Mouse (Mus musculus) liver, adult (tissue): ENCODE measurements around the gene Tmem171.

ENCODE experiments used
- GATA4 ChIP-seq: IDR thresholded peaks from 2 replicates; pipeline ENCODE4 v1.6.1; 2014; ENCODE audit warnings: mild to moderate bottlenecking, low read length; ENCODE audit not compliant: insufficient replicate concordance

Gene Tmem171

DNA sequence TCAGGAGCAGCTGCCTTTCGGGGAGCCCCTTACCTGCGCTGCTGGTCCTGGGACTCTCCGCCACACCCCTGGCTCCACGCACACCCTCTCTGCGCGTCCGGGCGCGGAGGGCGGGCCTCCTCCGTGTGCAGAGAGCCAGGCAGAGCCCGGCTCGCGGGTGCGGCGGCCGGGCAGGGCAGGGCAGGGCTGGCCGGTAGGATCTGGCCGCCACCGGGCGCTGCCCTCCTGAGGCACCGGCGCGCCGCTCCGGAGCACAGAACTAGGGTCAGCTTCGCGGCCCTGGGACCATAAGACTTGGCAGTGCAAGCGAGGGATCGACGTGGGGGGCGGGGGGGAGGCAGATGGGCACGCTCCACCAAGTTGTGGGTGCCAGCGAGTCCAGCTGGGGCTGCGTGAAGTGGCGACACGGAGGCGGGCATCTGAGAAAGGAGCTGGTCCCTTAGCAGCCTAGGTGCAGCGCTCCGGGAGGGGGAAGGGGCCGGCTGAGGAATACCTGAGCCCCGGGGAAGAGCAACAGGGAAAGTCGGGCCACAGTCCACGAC lies at the start of gene Tmem171:
Gene Tmem171 (minus strand): TSS at position 62 of the 542 bp plus-strand sequence.
- no peak for TF ChIP-seq GATA4

DNA sequence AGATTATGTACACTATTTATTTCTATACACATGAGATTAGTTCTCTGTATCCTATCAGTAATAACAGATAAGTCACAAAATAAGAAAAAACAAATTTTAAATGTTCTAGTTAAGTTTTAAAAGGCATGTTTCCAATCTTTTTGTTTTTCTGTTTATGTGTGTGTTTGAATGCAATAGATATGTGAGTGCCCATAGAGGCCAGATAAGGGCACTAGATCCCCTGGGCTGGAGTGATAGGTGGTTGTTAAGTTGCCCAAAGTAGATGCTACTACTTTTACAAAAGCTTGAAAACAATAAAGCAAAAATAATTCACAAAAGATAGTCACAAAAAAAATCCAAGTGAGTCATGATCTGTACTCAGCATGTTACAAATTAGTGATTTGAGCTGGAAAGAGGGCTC lies 49.2 kb upstream of the Tmem171 start:
- TF ChIP-seq GATA4, result no peak

DNA sequence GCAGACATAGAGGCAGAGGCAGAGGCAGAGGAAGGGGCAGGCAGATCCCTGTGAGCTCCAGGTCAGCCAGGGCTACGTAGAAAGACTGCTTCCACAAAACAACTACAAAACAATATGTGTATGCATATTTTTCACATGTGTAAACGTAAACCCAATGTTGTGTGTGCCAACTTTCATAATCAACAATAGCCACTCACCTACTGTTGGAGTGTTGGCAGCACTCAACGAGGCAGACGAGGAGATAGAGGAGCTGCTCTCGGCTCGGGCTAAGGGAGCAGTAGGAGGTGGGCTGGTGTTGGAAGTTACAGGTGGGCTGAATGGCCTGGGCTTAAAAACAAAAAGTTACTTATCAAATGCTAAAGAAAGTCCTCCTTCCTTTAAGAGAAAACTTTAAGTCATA lies 48.6 kb upstream of the Tmem171 start:
- TF ChIP-seq GATA4, result no peak

DNA sequence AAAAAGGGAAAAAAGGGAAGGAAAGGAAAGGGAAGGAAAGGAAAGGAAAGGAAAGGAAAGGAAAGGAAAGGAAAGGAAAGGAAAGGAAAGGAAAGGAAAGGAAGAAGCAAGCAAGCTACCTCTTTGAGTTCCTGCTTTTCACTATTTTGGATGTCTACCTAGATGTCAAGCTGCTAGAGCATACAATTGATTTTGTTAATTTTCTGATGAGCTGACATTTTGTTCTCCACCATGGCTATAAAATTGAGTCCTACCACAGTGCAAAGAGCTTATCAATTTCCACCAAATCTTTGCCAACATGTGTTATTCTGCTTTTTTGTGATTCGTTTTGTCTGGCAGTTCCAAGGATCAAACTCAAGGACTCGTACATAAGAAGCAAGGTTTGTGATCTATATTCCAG lies 43.6 kb upstream of the Tmem171 start:
- no peak for TF ChIP-seq GATA4

DNA sequence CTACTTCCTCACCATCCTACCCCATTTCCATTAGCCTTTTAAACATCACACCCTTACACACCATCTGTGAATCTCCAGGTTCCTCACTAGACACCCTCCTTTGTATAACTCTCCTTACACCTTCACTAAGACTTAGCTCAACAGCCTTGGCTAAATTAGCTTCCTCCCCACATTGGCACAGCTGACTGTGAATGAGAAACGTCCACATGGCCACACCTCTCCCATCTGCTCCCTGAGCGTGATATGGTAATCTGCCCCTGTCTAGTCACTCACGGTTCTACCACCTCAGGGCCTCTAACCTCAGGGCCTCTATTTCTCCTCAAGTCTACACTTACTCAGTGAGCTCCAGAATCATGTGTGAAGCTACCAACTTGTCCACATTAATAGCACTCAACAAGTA lies 38.7 kb upstream of the Tmem171 start:
- no peak for TF ChIP-seq GATA4

DNA sequence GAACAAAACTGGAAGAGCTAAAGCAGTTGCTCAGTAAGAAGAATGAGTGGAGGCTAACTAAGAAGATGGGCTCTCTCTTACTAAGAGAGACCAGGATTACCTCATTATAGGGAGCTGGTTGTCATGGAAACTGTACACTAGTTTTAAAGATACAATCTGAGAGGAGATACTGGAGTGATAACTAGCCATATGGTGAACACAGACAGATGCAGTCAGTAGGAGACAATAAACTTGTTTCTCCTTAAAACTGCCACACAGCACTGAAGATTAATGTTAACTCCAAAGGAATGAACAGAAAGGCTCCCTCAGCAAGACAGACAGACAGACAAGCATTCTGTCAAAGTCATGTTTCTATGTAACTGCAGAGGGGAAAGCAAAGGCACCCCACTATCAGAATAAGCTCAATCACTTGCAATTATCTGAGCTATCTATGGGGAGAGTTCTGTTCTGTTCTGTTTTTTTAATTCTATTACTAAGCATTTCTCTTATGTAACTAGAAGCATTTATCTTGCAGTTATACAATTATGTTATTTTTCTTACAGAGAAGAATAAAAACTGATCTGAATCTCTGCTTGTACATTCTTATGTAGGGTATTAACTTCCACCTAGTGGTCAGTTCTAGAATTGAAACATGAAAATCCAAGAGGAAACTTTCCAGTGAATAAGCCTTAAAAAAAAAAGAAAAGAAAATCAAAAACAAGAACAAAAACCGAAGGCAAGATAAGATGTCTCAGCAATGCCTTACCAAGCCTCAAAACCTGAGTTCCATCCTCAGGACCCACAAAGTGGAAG lies 34.8 kb upstream of the Tmem171 start:
- no peak for TF ChIP-seq GATA4

DNA sequence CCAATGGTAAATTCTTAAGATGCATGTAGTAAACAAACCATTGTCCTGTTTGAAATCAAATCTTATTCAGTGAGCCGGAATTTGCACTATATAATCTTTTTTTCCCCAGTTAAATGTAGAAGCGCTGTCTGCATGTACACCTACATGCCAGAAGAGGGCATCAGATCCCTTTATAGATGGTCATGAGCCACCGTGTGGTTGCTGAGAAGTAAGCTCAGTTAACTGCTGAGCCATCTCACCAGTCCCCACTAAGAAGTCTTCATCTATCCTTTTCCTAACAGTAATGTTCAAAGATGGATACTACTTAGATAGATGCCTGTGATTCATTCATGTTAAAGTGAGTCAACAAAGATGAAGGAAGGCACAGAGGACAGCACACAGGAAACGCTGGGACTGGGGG lies 31.9 kb upstream of the Tmem171 start:
- no peak for TF ChIP-seq GATA4

DNA sequence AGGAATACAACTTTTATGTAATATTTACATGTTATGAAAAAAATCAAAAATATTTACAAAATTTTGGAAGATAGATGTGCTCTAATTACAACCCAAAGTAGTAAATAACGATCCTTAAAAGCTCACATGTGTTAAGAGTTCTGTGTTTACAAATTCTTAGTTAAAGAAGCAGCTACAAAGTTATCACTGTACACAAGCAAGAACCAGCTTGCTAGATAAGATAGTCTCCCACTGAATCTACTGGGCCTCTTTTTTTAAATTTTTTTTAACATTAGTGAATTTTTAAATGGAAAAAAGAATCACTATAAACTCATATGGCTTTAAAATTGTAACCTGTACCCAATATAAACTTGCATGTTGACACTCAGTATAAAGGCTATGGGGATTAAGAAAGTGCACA lies 28.8 kb upstream of the Tmem171 start:
- TF ChIP-seq GATA4, result no peak

DNA sequence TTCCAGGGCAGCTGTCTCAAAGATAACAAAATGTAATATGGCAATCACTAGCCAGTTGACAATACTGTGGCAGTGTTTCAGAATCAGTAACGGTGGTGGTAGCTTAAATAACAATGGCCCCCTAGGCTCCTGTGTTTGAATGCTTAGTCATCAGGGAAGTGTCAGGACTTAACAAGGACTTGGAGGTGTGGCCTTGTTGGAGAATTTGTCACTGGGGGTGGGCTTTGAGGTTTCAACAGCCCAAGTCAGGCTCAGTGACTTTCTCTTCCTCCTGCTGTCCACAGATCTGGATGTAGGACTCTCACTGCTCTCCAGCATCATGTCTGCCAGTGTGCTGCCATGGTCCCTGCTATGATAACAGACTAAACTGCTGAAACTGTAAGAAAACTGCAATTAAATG lies 27.7 kb upstream of the Tmem171 start:
- TF ChIP-seq GATA4, result no peak

DNA sequence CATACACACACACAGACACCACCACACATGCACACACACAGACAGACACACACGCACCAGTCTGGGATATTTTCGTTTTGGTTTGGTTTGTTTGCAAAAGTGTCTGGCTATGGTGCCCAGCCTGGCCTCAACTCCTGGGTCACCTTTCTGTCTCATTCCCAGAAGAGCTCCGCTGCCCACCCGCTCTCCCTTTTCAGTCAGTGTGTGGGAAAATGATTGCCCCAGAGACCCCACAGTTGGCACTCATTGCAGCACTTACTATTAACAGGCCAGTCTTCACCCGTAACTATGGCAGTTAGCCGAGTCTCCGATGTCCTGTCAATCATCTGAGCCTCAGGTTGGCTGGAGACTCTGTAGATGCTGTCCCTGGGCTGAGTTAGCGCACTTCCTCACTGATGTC lies 21.5 kb upstream of the Tmem171 start:
- no peak for TF ChIP-seq GATA4

DNA sequence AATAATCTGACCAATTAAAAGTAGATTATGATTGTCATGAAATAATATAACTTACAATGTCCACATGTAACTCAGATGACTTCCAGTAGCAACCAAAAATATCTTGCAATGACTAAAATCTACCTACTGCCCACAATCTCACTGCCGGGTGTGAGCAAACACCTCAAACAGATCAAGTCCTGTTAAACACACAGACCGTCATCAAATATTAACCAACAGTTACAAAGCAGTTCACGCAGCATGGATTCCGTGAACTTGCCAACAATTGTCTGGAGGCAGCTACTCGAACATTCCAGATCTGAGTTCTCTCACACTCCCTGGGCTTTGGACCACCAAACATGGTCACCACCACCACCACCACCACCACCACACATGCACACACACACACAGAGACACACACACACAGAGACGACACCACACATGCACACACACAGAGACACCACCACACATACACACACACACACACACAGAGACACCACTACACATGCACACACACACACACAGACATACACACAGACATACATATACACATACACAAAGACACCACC lies 20.9 kb upstream of the Tmem171 start:
- TF ChIP-seq GATA4, result no peak

DNA sequence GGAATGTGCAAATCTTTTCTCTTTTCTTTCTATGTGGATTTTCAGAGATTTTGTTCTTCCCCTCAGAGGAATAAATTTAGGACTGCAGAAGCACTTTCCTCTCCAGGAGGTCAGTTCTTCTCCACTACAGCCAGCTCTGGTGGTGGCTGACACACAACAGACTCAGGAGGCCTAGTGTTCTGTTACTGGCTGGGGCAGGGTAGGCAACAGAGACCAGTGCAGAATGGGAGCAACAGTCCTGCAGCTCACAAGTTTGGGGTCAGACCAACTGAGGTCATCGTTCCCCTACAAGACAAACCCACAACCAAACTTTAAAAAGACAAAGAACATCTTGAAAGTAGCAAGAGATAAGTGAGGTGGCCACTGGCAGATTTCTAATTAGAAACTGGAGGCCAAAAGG lies 16.0 kb upstream of the Tmem171 start:
- TF ChIP-seq GATA4, result no peak

DNA sequence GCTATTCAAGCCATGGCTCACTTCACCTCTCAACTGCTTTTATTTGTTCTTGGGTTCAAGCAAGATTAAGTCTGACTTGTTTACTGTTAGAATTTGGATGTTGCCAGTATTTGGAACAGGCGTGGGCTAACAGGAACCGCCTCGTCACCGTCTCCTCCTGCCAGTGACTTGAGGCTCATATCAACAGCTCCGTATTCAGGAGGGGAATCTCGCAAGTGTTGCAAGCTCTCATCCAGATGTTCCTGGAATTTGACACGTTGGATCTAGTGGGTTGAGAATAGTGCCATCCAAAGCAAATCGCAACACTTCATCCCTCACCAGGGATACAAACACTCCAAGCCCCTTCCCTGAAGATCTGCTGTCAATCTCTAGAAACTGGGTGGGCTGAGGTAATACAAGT lies 15.6 kb upstream of the Tmem171 start:
- TF ChIP-seq GATA4, result no peak

DNA sequence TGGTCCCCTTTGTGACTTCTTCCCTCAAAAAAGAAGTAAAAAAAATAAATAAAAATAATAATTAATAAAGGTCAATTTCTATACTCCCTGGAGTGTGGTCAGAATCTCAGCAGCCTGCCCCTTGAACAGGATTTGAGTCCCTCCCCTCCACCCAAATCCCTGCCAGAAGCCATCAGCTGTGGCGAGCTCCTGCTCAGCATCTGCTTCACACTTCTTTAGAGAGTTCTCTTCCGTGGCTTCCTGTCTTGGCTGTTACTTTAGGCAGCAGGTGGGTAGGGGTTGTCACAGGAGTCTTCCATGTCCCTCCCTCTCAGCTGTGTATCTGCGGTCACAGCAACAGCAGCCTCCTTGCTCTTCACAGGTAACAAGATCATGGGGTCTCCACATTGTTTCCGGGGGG lies 10.9 kb upstream of the Tmem171 start:
- no peak for TF ChIP-seq GATA4

DNA sequence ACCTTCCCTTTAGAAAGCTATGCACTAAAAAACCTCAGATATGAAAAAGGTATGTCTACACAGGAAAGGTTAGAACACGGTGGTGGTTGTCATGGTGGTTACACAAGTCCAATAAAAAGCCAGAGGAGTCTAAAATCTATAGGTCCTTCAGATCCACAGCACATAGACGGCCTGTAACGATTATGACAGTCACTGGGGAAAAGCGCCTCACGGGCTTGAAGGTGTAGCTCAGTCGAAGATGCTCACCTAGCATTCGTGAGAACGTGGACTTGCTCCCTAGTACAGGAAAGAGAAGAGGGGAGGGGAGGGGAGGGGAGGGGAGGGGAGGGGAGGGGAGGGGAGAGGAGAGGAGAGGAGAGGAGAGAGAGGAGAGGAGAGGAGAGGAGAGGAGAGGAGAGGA lies 9.2 kb upstream of the Tmem171 start:
- TF ChIP-seq GATA4, result no peak

DNA sequence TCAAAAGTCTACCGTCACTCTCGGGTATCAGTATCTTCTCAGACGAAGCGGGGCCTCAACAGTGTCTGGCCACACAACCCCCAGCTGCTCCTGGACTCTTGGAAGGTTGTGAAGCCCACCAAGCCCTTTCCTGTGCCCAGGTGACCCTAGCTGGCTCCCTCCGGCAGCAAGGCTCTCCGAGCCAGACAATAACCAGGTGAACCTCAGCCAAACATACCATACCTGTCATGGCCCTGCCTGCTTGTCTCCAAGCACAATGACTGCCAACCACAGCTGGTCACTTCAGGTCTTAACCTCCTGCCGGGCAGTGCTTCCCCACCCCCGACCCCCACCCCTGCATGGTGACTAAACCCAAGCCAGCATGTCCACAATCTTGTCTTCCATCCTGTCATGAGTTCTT lies 7.7 kb upstream of the Tmem171 start:
- no peak for TF ChIP-seq GATA4

DNA sequence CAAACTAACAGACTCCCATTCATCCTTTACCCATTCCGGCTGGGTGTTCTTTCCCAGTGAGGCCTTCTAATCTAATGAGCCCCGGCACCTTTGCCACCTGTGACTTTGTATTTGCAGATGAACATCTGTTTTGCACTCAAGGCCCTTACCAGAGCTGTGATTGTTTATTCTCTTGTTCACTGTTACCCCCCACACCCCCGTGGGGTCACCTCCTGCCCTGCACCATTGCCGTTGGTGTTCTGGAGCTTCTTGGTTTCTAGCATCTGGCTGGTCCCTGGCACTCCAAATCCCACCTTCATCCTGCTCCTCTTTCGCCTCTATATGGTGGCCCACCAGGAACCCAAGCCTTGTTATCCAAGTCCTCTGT lies 6.7 kb upstream of the Tmem171 start:
- TF ChIP-seq GATA4, result no peak

DNA sequence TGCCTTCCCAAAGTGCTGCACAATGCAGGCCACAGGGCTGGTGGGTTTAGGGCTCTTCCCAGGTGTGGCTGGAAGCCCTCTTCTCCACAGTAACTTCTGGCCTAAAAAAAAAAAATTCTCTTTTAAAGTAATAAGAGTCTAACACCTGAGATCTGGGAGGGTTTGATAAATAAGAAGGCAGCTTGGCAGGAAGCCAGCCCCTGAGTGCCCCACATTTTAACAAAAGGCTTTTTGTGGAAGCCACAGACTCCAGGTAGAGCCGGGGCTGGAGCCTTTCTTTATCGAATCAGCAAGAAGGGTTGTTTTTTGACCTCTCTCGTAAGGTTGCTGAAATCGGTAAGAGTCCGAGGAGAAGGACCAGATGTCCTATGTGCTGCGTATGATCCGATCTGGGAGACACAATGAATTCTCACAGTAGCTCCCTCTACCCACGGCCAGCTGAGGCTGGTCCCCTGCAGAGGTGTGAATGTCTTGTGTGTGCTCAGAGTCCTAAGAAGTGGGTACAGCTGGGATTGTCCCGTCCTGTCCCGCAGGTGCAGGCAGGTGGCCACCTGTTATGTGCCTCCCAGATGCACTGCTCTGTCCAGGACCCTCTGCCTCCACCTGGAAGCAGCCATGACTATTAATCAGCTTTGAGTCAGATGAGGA lies 6.2 kb upstream of the Tmem171 start:
- TF ChIP-seq GATA4, result no peak
